Mouse (Mus musculus) stomach, embryonic 14.5 days (tissue): ENCODE results near the gene Itgb5. TPM values are rescaled to one million over a fixed set of nuclear protein-coding genes. Genes with fewer than 3 reads are reported as not detected.

Source experiments
- ATAC-seq: fragments of 200-750 bp; cut with Nextera tagmentation; 2 replicates; pipeline ENCODE4 v1.8.0; 2017; ENCODE audit warnings: low read depth, moderate TSS enrichment; ENCODE audit not compliant: insufficient number of reproducible peaks, insufficient read depth, low FRiP score
- H3K27ac ChIP-seq: fragments of 300-500 bp; sonication (generic); 2 replicates; pipeline ENCODE4 v1.5.1; 2014; ENCODE audit warnings: mild to moderate bottlenecking, low read length, moderate library complexity, mixed read lengths
- H3K27me3 ChIP-seq: fragments of 300-500 bp; sonication (generic); 2 replicates; pipeline ENCODE4 v1.6.1; 2014; ENCODE audit warnings: low read length, control low read depth, mixed read lengths; ENCODE audit not compliant: control insufficient read depth, insufficient read depth
- H3K36me3 ChIP-seq: fragments of 300-500 bp; sonication (generic); 2 replicates; pipeline ENCODE4 v1.6.1; 2014; ENCODE audit warnings: mild to moderate bottlenecking, control low read depth, low read length, moderate library complexity, mixed read lengths; ENCODE audit not compliant: control insufficient read depth, insufficient read depth
- H3K4me1 ChIP-seq: fragments of 300-500 bp; sonication (generic); 2 replicates; pipeline ENCODE4 v1.6.1; 2014; ENCODE audit warnings: low read length, control low read depth, mixed read lengths; ENCODE audit not compliant: control insufficient read depth, insufficient read depth
- H3K4me2 ChIP-seq: fragments of 300-500 bp; sonication (generic); replicated peaks from 2 replicates; pipeline ENCODE4 v1.6.1; 2014; ENCODE audit warnings: low read depth, low read length, control low read depth
- H3K4me3 ChIP-seq: fragments of 300-500 bp; sonication (generic); 2 replicates; pipeline ENCODE4 v1.5.1; 2014; ENCODE audit warnings: low read depth, low read length, control low read depth
- H3K9ac ChIP-seq: fragments of 300-500 bp; sonication (generic); replicated peaks from 2 replicates; pipeline ENCODE4 v1.6.1; 2014; ENCODE audit warnings: low read depth, mild to moderate bottlenecking, control low read depth, low read length, moderate library complexity, mixed read lengths
- H3K9me3 ChIP-seq: fragments of 300-500 bp; sonication (generic); 2 replicates; pipeline ENCODE4 v1.6.1; 2016; ENCODE audit warnings: low read depth, low read length, control low read depth; ENCODE audit not compliant: control insufficient read depth
- WGBS: fragments of 180-500 bp; shearing (Covaris S2); extraction: QIAGEN DNeasy Blood & Tissue Kit; methylation state at CpG from one replicate; pipeline ENCODE4 v1.1.7; 2014; 5-methylcytosine and 5-hydroxymethylcytosine counted together
- polyA plus RNA-seq: library from polyadenylated mRNA; unstranded; fragments of >200 nt; fragmentation: Nextera tagmentation; extraction: Ambion mirVana; gene quantifications from 2 replicates; pipeline ENCODE4 v1.2.1, GENCODE M21; 2014

Itgb5 gene
- polyA plus RNA-seq, 1 experiment from 2014 or later = 37.2 TPM

DNA sequence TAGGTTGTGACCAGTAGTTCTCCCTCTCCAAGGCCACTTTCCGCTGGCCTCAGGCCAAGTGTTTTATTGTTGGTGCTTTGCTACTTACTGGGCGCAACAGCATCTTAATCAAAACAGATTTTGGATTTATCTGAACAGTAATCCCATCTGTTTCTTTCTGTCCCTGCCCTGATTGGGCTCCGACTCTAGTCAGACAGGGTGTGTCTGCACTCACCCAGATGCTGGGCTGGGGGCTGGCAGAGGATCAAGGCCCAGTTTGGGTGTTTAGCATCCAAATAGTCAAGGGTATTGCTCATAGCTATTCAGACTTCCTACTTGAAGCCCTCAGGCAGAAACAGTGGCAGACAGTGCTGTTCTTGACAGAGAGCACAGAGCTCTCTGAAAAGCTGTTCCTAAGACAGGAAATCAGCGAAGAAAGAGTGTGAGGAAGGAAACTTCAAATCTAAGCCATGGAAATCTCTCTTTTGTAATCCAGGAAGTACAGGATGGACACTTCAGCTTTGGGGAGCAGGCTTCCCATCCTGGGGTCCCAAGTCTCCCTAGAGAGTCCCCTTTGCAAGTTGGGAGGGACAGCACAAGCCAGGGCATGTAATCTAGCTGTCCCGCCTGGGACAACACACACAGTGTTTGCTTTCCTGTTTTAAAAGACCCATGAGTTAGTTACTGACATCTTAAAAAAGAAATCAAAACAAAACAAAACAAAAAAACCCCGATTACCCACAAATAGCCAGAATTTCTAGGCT lies 48.7 kb downstream of the Itgb5 start:
- Histone ChIP-seq H3K27me3 (no peaks in the 10 kb centered on the region), H3K9me3 (no peaks in the 10 kb centered on the region), H3K4me1 (peaks cover 25% of the 10 kb centered on the region), H3K9ac (no peak overlapping the region), H3K4me3 (no peak overlapping the region), H3K4me2 (no peak overlapping the region), H3K27ac (peak overlapping the region; percentile 79; the same call in 1 of the 2 replicates), H3K36me3 (peaks cover 5% of the 10 kb centered on the region; the same call in 1 of the 2 replicates)
- WGBS = 56% methylated on average over 6 of the region's 6 CpGs
- ATAC-seq = no peak

DNA sequence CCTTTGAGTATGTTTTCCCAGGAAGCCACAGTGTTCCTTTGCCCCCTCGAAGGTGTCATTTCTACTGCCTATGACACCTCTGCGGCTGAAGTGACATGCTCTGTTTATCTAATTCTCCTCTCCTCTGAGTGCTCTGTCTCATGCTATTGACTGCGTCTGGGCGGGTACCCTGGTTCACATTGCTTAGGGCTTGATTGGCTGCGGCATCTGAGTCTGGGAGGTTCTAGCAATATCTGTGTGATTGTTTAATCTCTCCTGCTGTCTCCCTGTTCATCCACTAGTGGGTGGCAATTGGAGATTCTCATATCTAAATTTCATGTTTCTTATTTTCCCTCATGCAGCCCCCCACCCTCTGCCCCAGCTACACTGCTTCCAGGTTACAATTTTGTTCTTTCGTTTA lies 49.6 kb downstream of the Itgb5 start:
- no peak for ATAC-seq
- peaks cover 33% of the 10 kb centered on the region for H3K4me1 ChIP-seq
- H3K27me3 ChIP-seq = no peaks in the 10 kb centered on the region
- no peak overlapping the region for H3K9ac ChIP-seq
- no peak overlapping the region for H3K4me2 ChIP-seq
- WGBS = 49% methylated on average over 6 of the region's 6 CpGs
- no peak overlapping the region for H3K4me3 ChIP-seq
- H3K9me3 ChIP-seq = no peaks in the 10 kb centered on the region
- H3K27ac ChIP-seq = peak overlapping the region; percentile 79; the same call in 1 of the 2 replicates
- peaks cover 5% of the 10 kb centered on the region; the same call in 1 of the 2 replicates for H3K36me3 ChIP-seq

DNA sequence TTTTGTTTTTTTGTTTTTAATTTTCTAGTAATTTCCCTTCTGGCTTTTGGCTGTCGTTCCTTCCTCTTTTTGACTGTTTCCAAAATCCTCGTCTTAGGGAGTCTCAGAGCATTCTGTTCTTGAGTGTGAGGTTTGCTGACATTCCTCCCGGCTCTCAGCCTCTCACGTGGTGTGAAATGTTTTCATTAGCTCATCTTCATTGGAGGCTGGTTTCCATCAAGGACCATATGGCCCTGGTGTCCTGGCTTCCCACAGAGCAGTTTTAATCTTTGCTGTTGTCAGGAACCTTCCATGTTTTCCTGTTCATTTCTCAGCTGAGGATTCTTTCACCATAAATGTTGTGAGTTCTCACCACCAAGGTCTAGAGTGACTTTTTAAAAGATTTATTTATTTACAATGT lies 50.1 kb downstream of the Itgb5 start:
- peaks cover 38% of the 10 kb centered on the region for H3K4me1 ChIP-seq
- H3K27ac ChIP-seq = no peak overlapping the region; the same call in 1 of the 2 replicates
- no peaks in the 10 kb centered on the region for H3K9me3 ChIP-seq
- H3K36me3 ChIP-seq = peaks cover 5% of the 10 kb centered on the region; the same call in 1 of the 2 replicates
- WGBS = 31% methylated on average over 4 of the region's 4 CpGs
- ATAC-seq = no peak
- no peak overlapping the region for H3K4me2 ChIP-seq
- no peak overlapping the region for H3K9ac ChIP-seq
- no peaks in the 10 kb centered on the region for H3K27me3 ChIP-seq
- no peak overlapping the region for H3K4me3 ChIP-seq

DNA sequence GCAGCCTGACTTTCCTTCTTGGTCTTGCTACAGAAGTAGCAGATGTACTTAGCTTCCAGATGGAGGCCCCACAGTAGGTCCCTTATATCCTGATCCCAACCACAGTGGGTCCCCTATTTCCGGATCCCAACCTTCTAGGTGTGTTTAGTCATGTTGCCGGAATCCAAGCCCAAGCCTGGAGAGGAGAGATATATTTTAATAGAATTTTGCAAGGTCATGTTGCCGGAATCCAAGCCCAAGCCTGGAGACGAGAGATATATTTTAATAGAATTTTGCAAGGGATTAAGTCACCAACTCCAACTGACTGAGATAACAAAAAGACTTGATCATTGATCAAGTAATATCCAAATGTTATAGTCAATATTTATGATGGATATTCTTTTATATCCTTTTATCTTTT lies 51.3 kb downstream of the Itgb5 start:
- Histone ChIP-seq H3K9me3 (no peaks in the 10 kb centered on the region), H3K27me3 (no peaks in the 10 kb centered on the region), H3K4me1 (peaks cover 42% of the 10 kb centered on the region), H3K4me3 (no peak overlapping the region), H3K27ac (no peak overlapping the region), H3K36me3 (peaks cover 2% of the 10 kb centered on the region; the same call in 1 of the 2 replicates), H3K9ac (no peak overlapping the region), H3K4me2 (no peak overlapping the region)
- ATAC-seq = no peak
- WGBS = 94% methylated on average over 4 of the region's 4 CpGs

DNA sequence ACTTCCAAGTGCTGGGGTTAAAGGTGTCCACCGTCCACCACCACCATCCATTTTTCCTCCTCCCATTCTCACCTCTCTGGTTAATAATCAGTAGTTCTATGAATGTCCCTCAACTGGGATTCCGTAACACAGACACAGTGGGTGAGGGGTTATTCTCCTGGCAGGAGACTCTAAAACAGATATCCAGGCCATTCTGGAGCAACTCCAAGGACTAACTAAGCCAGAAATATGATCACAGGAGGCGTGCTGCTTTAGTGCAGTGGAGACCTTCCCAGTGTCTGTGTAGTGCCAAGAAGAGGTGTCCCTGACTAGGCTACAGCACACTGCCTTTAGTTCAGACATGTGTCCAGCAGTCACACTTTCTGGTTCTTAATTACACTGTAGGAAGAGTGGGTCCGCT lies 53.1 kb downstream of the Itgb5 start:
- Histone ChIP-seq H3K36me3 (no peaks in the 10 kb centered on the region), H3K4me2 (no peak overlapping the region), H3K9ac (no peak overlapping the region), H3K27me3 (no peaks in the 10 kb centered on the region), H3K4me3 (no peak overlapping the region), H3K27ac (peak overlapping the region; percentile 91), H3K4me1 (peaks cover 51% of the 10 kb centered on the region), H3K9me3 (no peaks in the 10 kb centered on the region)
- ATAC-seq = 0 out of 2 replicates have a peak, but pooled peaks have one; percentile 25
- 49% methylated on average over 4 of the region's 4 CpGs for WGBS

DNA sequence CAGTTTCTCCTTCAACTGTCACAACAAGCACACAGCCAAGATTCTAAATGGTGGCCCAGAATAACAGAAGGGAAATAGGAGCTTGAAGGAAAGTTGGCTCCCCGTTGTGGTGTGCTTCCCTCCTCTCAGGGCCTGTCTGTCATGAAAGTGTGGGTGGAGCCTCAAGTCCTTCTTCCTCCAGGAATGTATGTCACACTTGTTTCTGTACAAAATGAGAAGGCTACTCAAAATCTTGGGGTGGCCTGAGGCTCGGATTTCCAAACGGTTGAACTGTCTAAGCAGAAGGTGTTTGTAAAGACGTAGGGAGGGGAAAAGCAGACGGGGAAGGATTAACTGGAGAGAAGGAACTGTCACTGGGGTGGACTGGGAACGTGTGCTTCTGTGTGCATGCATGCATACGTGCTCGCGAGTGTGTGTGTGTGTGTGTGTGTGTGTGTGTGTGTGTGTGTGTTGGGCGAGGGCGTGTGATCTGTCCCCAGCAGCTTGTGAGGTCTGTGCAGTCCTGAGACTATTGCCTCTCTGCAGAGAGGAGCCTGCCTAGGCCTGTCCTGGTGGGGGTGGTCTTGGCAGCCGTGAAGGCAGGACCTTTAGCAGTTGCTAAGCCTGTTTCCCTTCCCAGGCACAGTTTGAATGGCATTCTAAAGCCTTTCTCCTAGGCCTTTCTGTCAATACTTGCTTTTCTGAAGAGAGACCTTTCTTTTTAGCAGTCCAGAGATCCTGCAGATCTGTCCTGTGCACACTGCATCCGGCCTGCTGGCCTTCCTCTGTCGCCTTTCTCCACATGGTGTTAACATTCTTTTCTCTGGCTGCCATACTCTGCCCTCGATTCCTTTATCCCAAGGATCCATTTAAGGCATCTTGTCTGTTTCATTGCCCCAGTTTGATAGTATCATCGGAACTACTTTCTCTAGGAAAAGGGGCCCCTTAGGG lies 53.8 kb downstream of the Itgb5 start:
- no peaks in the 10 kb centered on the region for H3K27me3 ChIP-seq
- H3K4me2 ChIP-seq = no peak overlapping the region
- H3K27ac ChIP-seq = peak overlapping the region; percentile 91
- H3K9ac ChIP-seq = no peak overlapping the region
- no peak overlapping the region for H3K4me3 ChIP-seq
- no peaks in the 10 kb centered on the region for H3K9me3 ChIP-seq
- ATAC-seq = peak; percentile 73
- H3K36me3 ChIP-seq = no peaks in the 10 kb centered on the region
- WGBS = 31% methylated on average over 16 of the region's 16 CpGs
- peaks cover 44% of the 10 kb centered on the region for H3K4me1 ChIP-seq

DNA sequence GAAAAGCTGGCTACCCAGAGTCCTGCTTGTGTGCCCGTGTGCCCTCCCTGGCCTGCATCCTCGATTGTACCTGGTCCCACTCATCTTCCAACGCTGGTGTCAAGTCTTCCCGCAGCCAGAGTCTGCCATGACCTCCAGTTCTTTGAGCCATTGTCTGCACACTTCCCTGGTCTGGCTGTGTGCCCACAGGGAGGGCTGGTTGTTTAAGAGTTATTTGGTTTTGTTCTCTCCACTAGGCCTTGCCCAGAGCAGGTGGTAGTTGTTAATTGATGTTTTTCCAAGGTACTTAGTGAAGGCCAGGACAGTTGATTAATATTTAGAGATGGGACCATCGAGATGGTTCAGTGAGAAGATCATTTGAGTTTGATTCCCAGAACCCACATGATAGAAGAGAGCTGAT lies 54.7 kb downstream of the Itgb5 start:
- WGBS = 63% methylated on average over 5 of the region's 5 CpGs
- H3K27me3 ChIP-seq = no peaks in the 10 kb centered on the region
- no peak for ATAC-seq
- no peak overlapping the region for H3K4me2 ChIP-seq
- peaks cover 43% of the 10 kb centered on the region for H3K4me1 ChIP-seq
- H3K9ac ChIP-seq = no peak overlapping the region
- peak overlapping the region; percentile 91 for H3K27ac ChIP-seq
- H3K4me3 ChIP-seq = no peak overlapping the region
- H3K9me3 ChIP-seq = no peaks in the 10 kb centered on the region
- no peaks in the 10 kb centered on the region for H3K36me3 ChIP-seq

DNA sequence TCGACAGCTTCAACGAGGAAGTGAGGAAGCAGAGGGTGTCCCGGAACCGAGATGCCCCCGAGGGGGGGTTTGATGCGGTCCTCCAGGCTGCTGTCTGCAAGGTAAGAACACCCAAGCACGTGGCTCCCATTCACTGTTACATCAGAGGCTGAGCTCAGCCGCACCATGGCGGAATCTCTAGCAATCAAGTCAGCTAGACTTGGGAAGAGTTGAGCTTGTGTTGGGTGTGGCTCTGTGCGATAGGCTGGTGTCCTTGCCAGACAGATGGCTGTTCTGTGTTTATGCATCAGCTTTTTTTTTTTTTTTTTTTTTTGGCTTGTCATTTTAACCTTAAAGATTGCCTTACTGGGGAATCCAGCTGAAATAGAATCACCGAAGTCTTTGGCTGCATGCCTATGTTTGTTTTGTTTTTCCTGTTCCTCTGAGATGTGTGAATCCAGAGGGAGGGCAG lies 55.6 kb downstream of the Itgb5 start:
- no peaks in the 10 kb centered on the region for H3K9me3 ChIP-seq
- H3K9ac ChIP-seq = no peak overlapping the region
- WGBS = 59% methylated on average over 11 of the region's 11 CpGs
- no peaks in the 10 kb centered on the region for H3K36me3 ChIP-seq
- H3K4me3 ChIP-seq = no peak overlapping the region
- H3K27ac ChIP-seq = no peak overlapping the region
- no peaks in the 10 kb centered on the region for H3K27me3 ChIP-seq
- H3K4me2 ChIP-seq = no peak overlapping the region
- no peak for ATAC-seq
- H3K4me1 ChIP-seq = peaks cover 43% of the 10 kb centered on the region
